Mouse (Mus musculus) spleen, adult 2 months (tissue): ENCODE results near the gene Lrrc8e. TPM values are rescaled to one million over a fixed set of nuclear protein-coding genes. Genes with fewer than 3 reads are reported as not detected.
A peak's percentile ranks its signal among the peaks of the same experiment; 100 is the strongest.

ENCODE experiments used
- DNase-seq, 2 experiments: peaks; one replicate each; pipeline versions ENCODE4 v3.0.0 to v3.0.0-alpha.2; 2012 to 2021; ENCODE audit warnings: low spot score in 2 of 2, low read depth in 1 of 2
- H3K27ac ChIP-seq: fragments of 200-500 bp; 2 replicates; pipeline ENCODE4 v1.5.1; 2012; ENCODE audit warnings: low read length, inconsistent platforms; ENCODE audit not compliant: insufficient read depth
- H3K27me3 ChIP-seq: fragments of 200-500 bp; 2 replicates; pipeline ENCODE4 v1.6.1; 2012; ENCODE audit warnings: mild to moderate bottlenecking, moderate library complexity, low read length, inconsistent platforms; ENCODE audit not compliant: control insufficient read depth, insufficient read depth
- H3K36me3 ChIP-seq: fragments of 200-500 bp; 2 replicates; pipeline ENCODE4 v1.6.1; 2012; ENCODE audit warnings: mild to moderate bottlenecking, low read length, inconsistent platforms; ENCODE audit not compliant: control insufficient read depth, insufficient read depth
- H3K4me1 ChIP-seq: fragments of 200-500 bp; 2 replicates; pipeline ENCODE4 v1.6.1; 2011; ENCODE audit warnings: inconsistent platforms; ENCODE audit not compliant: control insufficient read depth, insufficient read depth, insufficient read length
- H3K4me3 ChIP-seq: fragments of 200-500 bp; 2 replicates; pipeline ENCODE4 v1.5.1; 2011; ENCODE audit warnings: mild to moderate bottlenecking, inconsistent platforms; ENCODE audit not compliant: insufficient read depth, insufficient read length; ENCODE audit errors: extremely low read depth
- CTCF ChIP-seq: fragments of 200-500 bp; IDR thresholded peaks from 2 replicates; pipeline ENCODE4 v1.5.1; 2011; ENCODE audit warnings: mild to moderate bottlenecking, inconsistent platforms; ENCODE audit not compliant: insufficient read depth, insufficient read length, insufficient replicate concordance; ENCODE audit errors: extremely low read depth
- POLR2A ChIP-seq: fragments of 200-500 bp; IDR thresholded peaks from 2 replicates; pipeline ENCODE4 v1.6.1; 2011; ENCODE audit warnings: low read depth, low read length, inconsistent platforms
- WGBS: fragments of 180-500 bp; shearing (Covaris S2); methylation state at CpG from one replicate; pipeline ENCODE4 v1.1.7; 2018; 5-methylcytosine and 5-hydroxymethylcytosine counted together
- polyA plus RNA-seq: library from polyadenylated mRNA; depleted of rRNA; stranded (reverse); fragments of >200 nt; gene quantifications from 2 replicates; pipeline ENCODE4 v1.2.3, GENCODE M21; 2012

Gene Lrrc8e
- polyA plus RNA-seq, 1 experiment = 0.06 TPM

DNA sequence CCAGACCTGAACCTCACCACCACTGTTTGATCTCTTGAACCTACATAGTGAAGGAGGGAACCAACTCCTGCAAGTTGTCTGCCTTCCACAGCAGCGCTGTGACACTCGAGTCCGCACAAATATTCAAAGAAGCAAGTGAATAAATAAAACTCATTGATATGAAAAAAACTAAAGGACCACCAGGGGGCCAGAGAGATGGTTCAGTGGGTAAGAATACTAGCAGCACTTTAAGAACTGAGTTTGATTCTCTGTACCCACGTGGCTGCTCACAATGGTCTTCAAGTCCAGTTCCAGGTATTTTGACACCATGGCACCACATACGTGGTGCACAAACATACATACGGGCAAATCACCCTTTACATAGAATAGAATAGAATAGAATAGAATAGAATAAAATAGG, 15.5 kb upstream of the Lrrc8e start:
- DNase-seq = no peak
- H3K27me3 ChIP-seq = peaks cover 4% of the 10 kb centered on the region
- 80% methylated on average over 6 of the region's 6 CpGs for WGBS
- H3K4me1 ChIP-seq = peaks cover 11% of the 10 kb centered on the region; the same call in 1 of the 2 replicates
- H3K4me3 ChIP-seq = no peak overlapping the region
- TF ChIP-seq CTCF (no peak), POLR2A (no peak)
- no peaks in the 10 kb centered on the region; the same call in 1 of the 2 replicates for H3K36me3 ChIP-seq
- no peak overlapping the region for H3K27ac ChIP-seq

DNA sequence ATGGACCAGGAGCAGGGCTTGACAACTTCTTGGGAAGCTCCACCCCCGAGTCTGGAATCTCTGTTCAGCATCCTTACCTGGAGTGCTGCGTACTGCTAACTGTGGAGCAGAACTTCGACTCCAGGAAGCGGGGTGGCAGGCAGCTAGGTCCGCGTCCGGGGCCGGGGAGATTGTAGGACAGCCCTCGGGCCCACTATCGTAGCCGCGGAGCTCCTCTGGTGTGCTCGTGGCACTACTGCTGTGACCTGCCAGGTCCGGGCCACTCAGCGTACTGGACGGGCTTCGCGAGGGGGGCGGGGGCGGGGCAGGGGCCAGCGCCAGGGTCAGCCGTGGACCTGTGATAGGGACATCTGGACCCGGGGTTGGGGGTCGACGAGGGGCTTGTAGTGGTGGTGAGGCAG, 13.8 kb upstream of the Lrrc8e start:
- H3K4me1 ChIP-seq = peaks cover 14% of the 10 kb centered on the region
- 1% methylated on average over 25 of the region's 25 CpGs for WGBS
- H3K4me3 ChIP-seq = peak overlapping the region; percentile 45; the same call in 1 of the 2 replicates
- no peak for DNase-seq
- no peak overlapping the region for H3K27ac ChIP-seq
- no peak for TF ChIP-seq CTCF
- no peak for TF ChIP-seq POLR2A
- no peaks in the 10 kb centered on the region for H3K36me3 ChIP-seq
- peaks cover 13% of the 10 kb centered on the region for H3K27me3 ChIP-seq

DNA sequence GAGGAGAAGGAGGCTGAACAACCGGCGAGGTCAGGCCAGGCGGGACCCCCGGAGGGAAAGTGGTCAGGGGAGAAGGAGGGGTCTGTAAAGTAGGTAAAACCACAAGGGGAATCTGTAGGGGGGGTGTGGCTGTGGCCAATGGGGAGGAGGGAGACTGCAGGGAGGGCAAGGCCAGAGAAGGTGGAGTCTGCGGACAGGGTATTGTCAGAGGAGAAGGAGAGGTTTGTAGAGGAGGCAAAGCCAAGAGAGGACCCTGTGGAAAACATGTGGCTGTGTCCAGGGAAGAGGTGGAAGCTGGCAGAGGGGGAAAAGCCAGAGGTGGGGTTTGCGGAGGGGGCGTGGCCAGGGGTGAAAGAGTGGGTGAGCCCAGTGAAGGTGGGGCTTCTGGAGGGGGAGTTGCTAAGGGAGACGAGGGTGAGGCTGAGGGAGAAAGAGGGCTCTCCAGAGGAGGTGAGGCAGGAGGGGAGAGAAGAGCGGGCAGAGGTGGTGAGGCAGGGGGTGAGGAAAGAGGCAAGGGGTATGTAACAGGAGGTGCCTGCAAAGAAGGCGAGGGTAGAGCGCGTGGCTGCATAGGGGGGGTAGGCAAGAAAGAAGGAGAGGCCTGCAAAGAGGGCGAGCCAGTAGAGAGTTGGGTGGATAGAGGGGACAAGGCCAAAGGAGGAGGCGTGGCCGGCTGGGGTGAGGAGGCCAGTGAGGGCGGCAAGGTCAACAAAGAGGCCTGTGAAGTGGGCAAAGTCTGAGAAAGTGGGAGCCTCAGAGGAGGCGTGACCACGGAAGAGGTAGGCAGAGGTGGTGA, 13.2 kb upstream of the Lrrc8e start:
- no peak for TF ChIP-seq CTCF
- TF ChIP-seq POLR2A = no peak
- no peaks in the 10 kb centered on the region for H3K36me3 ChIP-seq
- peak overlapping the region; percentile 45 for H3K4me3 ChIP-seq
- peaks cover 14% of the 10 kb centered on the region for H3K4me1 ChIP-seq
- peak in 1 of 2 experiments; percentile 39 for DNase-seq
- WGBS = 1% methylated on average over 18 of the region's 18 CpGs
- H3K27me3 ChIP-seq = peaks cover 13% of the 10 kb centered on the region
- peak overlapping the region; percentile 1; the same call in 1 of the 2 replicates for H3K27ac ChIP-seq

DNA sequence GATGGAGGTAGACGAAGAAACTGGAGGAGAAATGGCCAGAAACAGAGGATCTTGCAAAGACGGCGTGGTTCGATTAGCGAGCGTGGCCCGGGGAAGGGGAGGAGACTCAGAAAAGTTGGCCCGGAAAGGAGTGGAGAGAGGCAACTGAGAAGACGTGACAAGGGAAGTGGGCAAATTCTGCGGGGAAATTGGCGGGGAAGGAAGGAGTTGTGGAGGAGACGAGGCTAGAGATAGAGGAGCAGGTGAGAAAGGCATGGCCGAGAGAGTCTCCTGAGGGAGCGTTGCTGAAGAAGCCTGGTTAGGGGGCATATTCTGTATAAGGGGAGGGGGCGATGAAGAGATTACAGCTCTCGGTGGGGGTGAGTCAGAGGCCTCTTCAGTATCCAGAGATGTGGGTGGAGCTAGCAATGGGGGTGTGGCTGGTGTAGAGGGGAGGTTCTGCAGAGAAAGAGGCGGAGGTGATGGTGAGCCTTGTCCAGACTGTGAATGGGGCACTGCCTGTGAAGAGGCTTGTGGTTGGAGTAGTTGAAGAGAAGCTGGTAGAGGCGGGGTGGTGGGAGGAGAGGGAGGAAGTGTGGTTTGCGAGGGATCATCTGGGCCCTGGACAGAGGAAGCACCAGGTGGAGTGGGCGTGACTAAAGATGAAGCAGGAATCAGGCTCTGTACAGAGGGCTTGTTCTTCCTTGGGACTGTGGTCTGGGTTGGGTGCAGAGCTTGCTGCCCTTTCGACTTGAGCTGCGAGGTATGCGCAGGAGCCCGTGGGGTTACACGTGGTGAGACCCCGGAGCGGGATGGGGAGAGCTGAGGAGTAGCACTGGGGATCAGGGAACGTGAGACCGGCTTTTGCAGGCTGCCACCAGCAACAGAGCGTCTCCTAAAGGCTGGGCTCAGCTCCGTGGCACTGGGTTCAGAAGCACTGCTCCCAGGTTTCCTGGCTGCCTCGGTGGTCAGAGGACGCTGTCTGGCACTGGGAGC, 12.3 kb upstream of the Lrrc8e start:
- Histone ChIP-seq H3K4me1 (peaks cover 14% of the 10 kb centered on the region), H3K27ac (peak overlapping the region; percentile 1; the same call in 1 of the 2 replicates), H3K27me3 (peaks cover 13% of the 10 kb centered on the region), H3K36me3 (no peaks in the 10 kb centered on the region), H3K4me3 (peak overlapping the region; percentile 45)
- WGBS = 4% methylated on average over 33 of the region's 33 CpGs
- DNase-seq = peak; percentile 18 to 49
- TF ChIP-seq CTCF (no peak), POLR2A (no peak)

DNA sequence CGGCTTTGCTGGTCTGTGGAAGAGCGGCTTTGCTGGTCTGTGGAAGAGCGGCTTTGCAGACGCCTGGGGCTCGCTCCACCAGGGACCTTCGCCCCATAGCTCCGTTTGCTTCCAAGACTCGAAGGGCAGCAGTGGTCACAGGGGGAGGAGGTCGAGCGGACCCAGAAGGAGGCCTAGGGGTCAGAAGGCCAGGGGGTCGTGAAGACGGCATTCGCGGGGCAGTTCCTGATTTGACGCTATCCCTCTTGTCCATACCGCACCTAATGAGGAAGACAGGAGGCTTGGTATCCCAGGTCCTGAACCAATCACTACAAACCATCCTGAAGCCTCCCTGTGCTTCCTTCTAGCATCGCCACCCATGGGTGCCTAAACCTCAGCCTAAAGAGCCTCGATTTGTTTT, 10.3 kb upstream of the Lrrc8e start:
- Histone ChIP-seq H3K27me3 (peaks cover 13% of the 10 kb centered on the region), H3K4me1 (peaks cover 14% of the 10 kb centered on the region), H3K36me3 (no peaks in the 10 kb centered on the region), H3K4me3 (no peak overlapping the region), H3K27ac (no peak overlapping the region)
- 45% methylated on average over 18 of the region's 18 CpGs for WGBS
- TF ChIP-seq POLR2A (no peak), CTCF (no peak)
- DNase-seq = no peak

DNA sequence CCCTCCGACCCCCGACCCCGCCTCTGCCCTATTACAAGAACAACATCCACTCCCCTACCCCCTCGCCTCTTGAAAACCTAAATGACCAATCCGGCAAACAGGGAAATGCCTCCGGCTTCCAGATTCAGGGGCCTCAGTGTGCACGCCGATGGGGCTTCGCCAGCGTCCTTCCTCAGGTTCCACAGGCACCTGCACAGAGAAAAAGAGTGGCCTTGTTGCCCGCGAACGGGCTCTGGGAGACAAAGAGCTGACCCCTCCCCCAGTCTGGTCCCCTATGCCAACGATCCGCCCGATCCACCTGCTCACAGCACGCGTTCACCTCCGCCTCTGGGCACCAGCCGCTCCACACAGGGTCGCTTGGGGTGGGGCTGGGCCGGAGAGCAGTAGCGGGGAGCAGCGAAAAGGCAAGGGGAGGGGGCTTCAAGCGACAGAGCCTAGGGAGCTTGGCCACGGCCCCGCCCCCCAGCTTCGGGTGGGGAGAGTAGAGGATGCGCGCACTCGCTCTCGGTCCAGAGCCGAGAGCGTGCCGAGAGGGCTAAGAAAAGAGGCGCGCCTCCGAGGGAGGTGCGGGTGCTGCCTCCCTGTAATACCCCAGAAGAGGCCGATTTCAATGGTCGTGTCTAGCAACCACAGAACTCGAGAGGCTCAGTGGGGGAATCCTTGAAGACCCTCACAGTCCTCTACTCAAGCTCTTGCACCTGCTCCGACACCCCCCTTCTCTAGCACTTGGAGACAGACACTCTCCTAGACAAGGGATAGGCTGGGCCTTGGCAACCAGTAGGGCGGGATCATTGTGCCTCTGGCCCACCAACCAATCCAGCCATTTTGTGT, 9.6 kb upstream of the Lrrc8e start, which contains the start of gene Prr36:
TSS of gene Prr36 (minus strand) at position 669 of the 831 bp plus-strand sequence.
- Histone ChIP-seq H3K27me3 (peaks cover 13% of the 10 kb centered on the region), H3K27ac (no peak within 1 kb of the TSS), H3K4me1 (peaks cover 14% of the 10 kb centered on the region), H3K4me3 (no peak within 1 kb of the TSS; the same call in 1 of the 2 replicates), H3K36me3 (no peaks in the 10 kb centered on the region)
- WGBS = 7% methylated on average over 44 of the region's 44 CpGs
- no peak for TF ChIP-seq CTCF
- no peak for TF ChIP-seq POLR2A
- DNase-seq = no peak
